Mouse (Mus musculus): ENCODE results near the gene Cyp1a2. TPM values are rescaled to one million over a fixed set of nuclear protein-coding genes. Genes with fewer than 3 reads are reported as not detected.

The Cyp1a2 gene
- not detected in 2 replicates for polyA plus RNA-seq (2014; fragmentation: Nextera tagmentation; extraction: Ambion mirVana)

DNA sequence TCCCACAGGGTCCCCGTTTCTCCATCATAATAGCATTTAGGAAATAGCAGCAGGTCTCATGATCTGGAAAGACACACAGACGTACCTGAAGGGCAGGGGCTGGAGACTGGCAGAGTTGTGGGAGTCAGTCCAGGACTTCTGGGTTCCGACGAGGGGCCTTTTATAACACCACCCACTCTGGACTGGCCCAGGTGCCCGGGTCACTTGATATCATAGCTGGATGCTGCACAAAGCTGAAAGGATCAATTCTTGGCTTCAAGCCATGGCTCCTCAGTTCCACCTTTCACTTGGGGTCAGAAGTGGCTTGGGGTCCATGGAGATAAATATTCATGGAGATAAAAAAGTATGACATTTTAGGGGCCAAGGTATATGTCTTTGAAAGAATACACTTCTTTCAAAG is at the start of gene Cyp1a2:
Gene Cyp1a2, minus strand, starts transcription at position 184 of the 400 bp plus-strand sequence.
- no peak within 1 kb of the TSS for H3K9ac ChIP-seq (ENCODE audit: low read length)
- no peaks in the 10 kb centered on the region for H3K4me1 ChIP-seq (ENCODE audit: control insufficient read depth in 2 of 2, insufficient read depth in 2 of 2, low read length in 2 of 2)
- H3K4me3 ChIP-seq (ENCODE audit: control insufficient read depth in 1 of 2, insufficient read depth in 1 of 2, low read depth in 1 of 2, low read length in 2 of 2), result no peak within 1 kb of the TSS
- no peaks in the 10 kb centered on the region for H3K36me3 ChIP-seq (ENCODE audit: control insufficient read depth, insufficient read depth, low read length)
- H3K27me3 ChIP-seq (ENCODE audit: control insufficient read depth, insufficient read depth, low read length), result no peaks in the 10 kb centered on the region
- no peak within 1 kb of the TSS for H3K27ac ChIP-seq (replicated peaks in 1 of 2; ENCODE audit: control insufficient read depth in 1 of 2, insufficient read depth in 1 of 2, low read depth in 2 of 2, low read length in 2 of 2)
- no peak within 1 kb of the TSS for H3K4me2 ChIP-seq (ENCODE audit: low read length)
- H3K9me3 ChIP-seq (ENCODE audit: control insufficient read depth, low read length), result no peaks in the 10 kb centered on the region
- WGBS, result 71% methylated on average over 5 of the region's 5 CpGs
- ATAC-seq (ENCODE audit: insufficient number of reproducible peaks, insufficient read depth, low FRiP score, low read depth), result no peak

DNA sequence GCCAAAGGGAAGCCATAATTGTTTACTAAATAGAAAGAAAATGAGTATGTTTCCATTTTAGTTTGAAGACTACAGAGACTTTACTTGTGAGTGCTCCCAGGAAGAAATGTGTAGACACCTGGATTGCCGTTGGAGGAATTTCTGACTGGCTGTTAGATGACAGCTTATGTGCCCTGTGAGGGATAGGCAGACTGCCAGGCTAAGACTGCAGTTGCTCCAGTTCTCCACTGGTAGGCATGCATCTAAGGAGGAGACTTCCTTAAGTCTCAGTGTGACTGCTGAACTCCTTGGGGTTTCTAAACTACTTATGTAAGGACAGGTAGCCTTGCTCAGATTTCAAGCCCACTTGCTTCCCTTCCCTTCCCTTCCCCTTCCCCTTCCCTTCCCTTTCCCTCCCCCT is 44.8 kb upstream of the Cyp1a2 start:
- no peak overlapping the region for H3K4me3 ChIP-seq (ENCODE audit: control insufficient read depth in 1 of 2, insufficient read depth in 1 of 2, low read depth in 1 of 2, low read length in 2 of 2)
- peaks cover 41% of the 10 kb centered on the region for H3K36me3 ChIP-seq (ENCODE audit: control insufficient read depth, insufficient read depth, low read length)
- H3K9ac ChIP-seq (ENCODE audit: low read length), result no peak overlapping the region
- WGBS, result 73% methylated on average over 1 of the region's 1 CpGs
- H3K27me3 ChIP-seq (ENCODE audit: control insufficient read depth, insufficient read depth, low read length), result no peaks in the 10 kb centered on the region
- peaks cover 0 to 10% of the 10 kb centered on the region in 2 experiments; a peak in 2 of 4 replicates for H3K4me1 ChIP-seq (ENCODE audit: control insufficient read depth in 2 of 2, insufficient read depth in 2 of 2, low read length in 2 of 2)
- H3K9me3 ChIP-seq (ENCODE audit: control insufficient read depth, low read length), result no peaks in the 10 kb centered on the region
- H3K4me2 ChIP-seq (ENCODE audit: low read length), result no peak overlapping the region
- no peak for ATAC-seq (ENCODE audit: insufficient number of reproducible peaks, insufficient read depth, low FRiP score, low read depth)
- H3K27ac ChIP-seq (replicated peaks in 1 of 2; ENCODE audit: control insufficient read depth in 1 of 2, insufficient read depth in 1 of 2, low read depth in 2 of 2, low read length in 2 of 2), result no peak overlapping the region

DNA sequence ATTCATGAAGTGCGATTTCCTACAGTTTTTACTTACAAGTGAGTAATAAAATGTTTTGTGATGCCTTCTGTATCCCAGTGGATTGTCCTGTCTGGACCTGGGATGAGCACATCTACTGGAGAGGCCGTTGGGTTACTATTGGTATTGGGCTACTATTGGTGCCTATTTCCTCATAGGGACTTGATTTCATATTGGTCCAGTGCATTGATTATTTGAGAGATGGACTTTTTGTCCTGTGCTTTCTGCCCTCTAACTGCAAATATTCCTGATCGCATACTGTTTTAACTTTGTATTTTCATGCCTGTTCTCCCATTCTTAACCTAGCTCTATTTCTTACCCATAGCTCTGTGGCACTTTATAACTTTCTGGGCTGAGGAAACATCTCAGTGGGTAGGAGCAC is 41.2 kb upstream of the Cyp1a2 start:
- Histone ChIP-seq H3K36me3 (ENCODE audit: control insufficient read depth, insufficient read depth, low read length) (peaks cover 55% of the 10 kb centered on the region), H3K27ac (replicated peaks in 1 of 2; ENCODE audit: control insufficient read depth in 1 of 2, insufficient read depth in 1 of 2, low read depth in 2 of 2, low read length in 2 of 2) (no peak overlapping the region), H3K4me1 (ENCODE audit: control insufficient read depth in 2 of 2, insufficient read depth in 2 of 2, low read length in 2 of 2) (peaks cover 0 to 11% of the 10 kb centered on the region in 2 experiments; a peak in 2 of 4 replicates), H3K9me3 (ENCODE audit: control insufficient read depth, low read length) (no peaks in the 10 kb centered on the region), H3K4me2 (ENCODE audit: low read length) (no peak overlapping the region), H3K27me3 (ENCODE audit: control insufficient read depth, insufficient read depth, low read length) (no peaks in the 10 kb centered on the region), H3K9ac (ENCODE audit: low read length) (no peak overlapping the region), H3K4me3 (ENCODE audit: control insufficient read depth in 1 of 2, insufficient read depth in 1 of 2, low read depth in 1 of 2, low read length in 2 of 2) (no peak overlapping the region)
- no peak for ATAC-seq (ENCODE audit: insufficient number of reproducible peaks, insufficient read depth, low FRiP score, low read depth)
- 92% methylated on average over 3 of the region's 3 CpGs for WGBS

DNA sequence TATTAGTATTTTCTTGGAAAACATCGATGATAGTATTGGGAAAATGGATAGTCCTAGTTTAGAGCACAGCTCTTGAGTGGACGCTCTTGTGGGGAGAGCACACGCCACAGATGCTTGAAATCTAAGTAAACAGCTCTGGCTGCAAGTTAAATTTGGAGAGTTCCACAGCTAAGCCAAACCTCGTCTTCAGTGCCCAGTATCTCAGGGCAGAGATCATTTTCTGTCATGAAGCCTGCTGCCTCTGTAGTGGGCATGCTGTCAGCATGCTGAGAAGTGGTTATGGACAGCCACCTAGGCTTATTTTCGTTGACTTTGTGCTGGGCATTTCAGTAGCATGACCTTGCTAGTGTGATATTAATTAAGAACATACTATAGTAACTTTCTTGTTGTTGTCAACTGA is 40.3 kb upstream of the Cyp1a2 start:
- Histone ChIP-seq H3K9ac (ENCODE audit: low read length) (no peak overlapping the region), H3K27ac (replicated peaks in 1 of 2; ENCODE audit: control insufficient read depth in 1 of 2, insufficient read depth in 1 of 2, low read depth in 2 of 2, low read length in 2 of 2) (peak overlapping the region in 1 of 2 experiments; percentile 20; a peak in 1 of 4 replicates), H3K4me2 (ENCODE audit: low read length) (no peak overlapping the region), H3K36me3 (ENCODE audit: control insufficient read depth, insufficient read depth, low read length) (peaks cover 52% of the 10 kb centered on the region), H3K27me3 (ENCODE audit: control insufficient read depth, insufficient read depth, low read length) (no peaks in the 10 kb centered on the region), H3K9me3 (ENCODE audit: control insufficient read depth, low read length) (no peaks in the 10 kb centered on the region), H3K4me1 (ENCODE audit: control insufficient read depth in 2 of 2, insufficient read depth in 2 of 2, low read length in 2 of 2) (peaks cover 0 to 11% of the 10 kb centered on the region in 2 experiments; a peak in 2 of 4 replicates), H3K4me3 (ENCODE audit: control insufficient read depth in 1 of 2, insufficient read depth in 1 of 2, low read depth in 1 of 2, low read length in 2 of 2) (no peak overlapping the region)
- 75% methylated on average over 5 of the region's 5 CpGs for WGBS
- ATAC-seq (ENCODE audit: insufficient number of reproducible peaks, insufficient read depth, low FRiP score, low read depth), result no peak

DNA sequence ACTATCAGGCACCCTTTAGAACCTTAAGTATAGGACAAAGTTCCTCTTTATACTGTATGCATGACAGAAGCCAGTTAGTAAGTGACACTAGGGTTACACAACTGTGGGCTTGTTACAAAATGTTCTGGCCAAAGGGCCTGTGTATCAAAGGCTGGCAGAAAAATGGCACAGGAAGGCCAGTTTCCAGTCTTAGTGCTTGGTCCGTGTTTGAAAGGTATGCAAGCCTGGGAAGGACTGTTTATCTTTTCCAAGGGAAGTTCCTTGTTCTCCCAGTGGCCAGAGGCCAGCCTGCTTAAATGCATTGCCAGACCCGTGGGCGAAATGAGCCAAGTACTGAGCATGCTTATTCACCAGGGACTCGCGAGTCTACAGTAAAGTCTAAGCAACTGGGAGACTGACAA is 39.8 kb upstream of the Cyp1a2 start:
- no peak overlapping the region for H3K4me2 ChIP-seq (ENCODE audit: low read length)
- no peak overlapping the region for H3K4me3 ChIP-seq (ENCODE audit: control insufficient read depth in 1 of 2, insufficient read depth in 1 of 2, low read depth in 1 of 2, low read length in 2 of 2)
- 46% methylated on average over 5 of the region's 5 CpGs for WGBS
- H3K27ac ChIP-seq (replicated peaks in 1 of 2; ENCODE audit: control insufficient read depth in 1 of 2, insufficient read depth in 1 of 2, low read depth in 2 of 2, low read length in 2 of 2), result peak overlapping the region; percentile 16 to 20; a peak in 1 of 4 replicates
- no peak overlapping the region for H3K9ac ChIP-seq (ENCODE audit: low read length)
- peaks cover 0 to 11% of the 10 kb centered on the region in 2 experiments; a peak in 2 of 4 replicates for H3K4me1 ChIP-seq (ENCODE audit: control insufficient read depth in 2 of 2, insufficient read depth in 2 of 2, low read length in 2 of 2)
- no peaks in the 10 kb centered on the region for H3K27me3 ChIP-seq (ENCODE audit: control insufficient read depth, insufficient read depth, low read length)
- H3K9me3 ChIP-seq (ENCODE audit: control insufficient read depth, low read length), result no peaks in the 10 kb centered on the region
- no peak for ATAC-seq (ENCODE audit: insufficient number of reproducible peaks, insufficient read depth, low FRiP score, low read depth)
- H3K36me3 ChIP-seq (ENCODE audit: control insufficient read depth, insufficient read depth, low read length), result peaks cover 56% of the 10 kb centered on the region

DNA sequence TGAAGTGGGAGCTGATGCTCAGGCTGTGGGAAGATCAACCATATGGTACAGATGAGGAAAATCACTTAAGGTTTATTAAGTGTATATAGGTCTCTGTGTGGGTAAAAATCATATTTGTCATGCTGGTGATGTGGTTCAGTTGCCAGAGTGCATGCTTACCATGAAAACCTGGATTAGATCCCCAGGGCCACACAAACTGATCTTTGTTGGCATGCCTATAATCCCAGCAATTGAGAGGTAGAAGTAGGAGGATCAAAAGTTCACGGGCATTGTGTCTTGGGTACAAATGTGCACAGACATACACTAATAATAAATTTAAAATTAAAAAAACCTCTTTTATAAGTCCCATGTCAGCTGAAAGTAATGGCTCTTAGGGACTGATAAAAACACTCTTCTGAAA is 38.9 kb upstream of the Cyp1a2 start:
- Histone ChIP-seq H3K9ac (ENCODE audit: low read length) (no peak overlapping the region), H3K27ac (replicated peaks in 1 of 2; ENCODE audit: control insufficient read depth in 1 of 2, insufficient read depth in 1 of 2, low read depth in 2 of 2, low read length in 2 of 2) (no peak overlapping the region), H3K27me3 (ENCODE audit: control insufficient read depth, insufficient read depth, low read length) (no peaks in the 10 kb centered on the region), H3K4me1 (ENCODE audit: control insufficient read depth in 2 of 2, insufficient read depth in 2 of 2, low read length in 2 of 2) (peaks cover 0 to 11% of the 10 kb centered on the region in 2 experiments; a peak in 2 of 4 replicates), H3K9me3 (ENCODE audit: control insufficient read depth, low read length) (no peaks in the 10 kb centered on the region), H3K4me3 (ENCODE audit: control insufficient read depth in 1 of 2, insufficient read depth in 1 of 2, low read depth in 1 of 2, low read length in 2 of 2) (no peak overlapping the region), H3K4me2 (ENCODE audit: low read length) (no peak overlapping the region), H3K36me3 (ENCODE audit: control insufficient read depth, insufficient read depth, low read length) (peaks cover 56% of the 10 kb centered on the region)
- no peak for ATAC-seq (ENCODE audit: insufficient number of reproducible peaks, insufficient read depth, low FRiP score, low read depth)
- WGBS, result 79% methylated on average over 1 of the region's 1 CpGs

DNA sequence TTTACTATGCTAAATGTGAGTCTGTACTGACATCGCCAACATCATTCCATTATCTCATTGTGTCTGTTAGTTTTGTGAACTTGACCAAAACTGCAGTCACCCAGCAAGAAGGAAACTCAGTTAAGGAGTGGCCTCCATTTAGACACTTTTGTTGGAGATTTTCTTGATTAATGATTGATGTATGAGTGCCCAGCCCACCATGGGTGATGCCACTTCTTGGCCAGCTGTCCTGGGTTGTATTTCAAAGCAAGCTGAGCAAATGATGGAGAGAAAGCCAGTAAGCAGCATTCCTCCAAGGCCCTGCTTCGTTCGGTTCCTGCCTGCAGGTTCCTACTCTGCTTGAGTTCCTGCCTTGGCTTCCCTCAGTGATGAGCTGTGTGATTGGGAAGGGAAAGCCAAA is 37.2 kb upstream of the Cyp1a2 start:
- ATAC-seq (ENCODE audit: insufficient number of reproducible peaks, insufficient read depth, low FRiP score, low read depth), result no peak
- H3K27me3 ChIP-seq (ENCODE audit: control insufficient read depth, insufficient read depth, low read length), result no peaks in the 10 kb centered on the region
- 92% methylated on average over 3 of the region's 3 CpGs for WGBS
- H3K4me3 ChIP-seq (ENCODE audit: control insufficient read depth in 1 of 2, insufficient read depth in 1 of 2, low read depth in 1 of 2, low read length in 2 of 2), result no peak overlapping the region
- H3K4me2 ChIP-seq (ENCODE audit: low read length), result no peak overlapping the region
- H3K4me1 ChIP-seq (ENCODE audit: control insufficient read depth in 2 of 2, insufficient read depth in 2 of 2, low read length in 2 of 2), result peaks cover 0 to 5% of the 10 kb centered on the region in 2 experiments; a peak in 1 of 4 replicates
- peaks cover 59% of the 10 kb centered on the region for H3K36me3 ChIP-seq (ENCODE audit: control insufficient read depth, insufficient read depth, low read length)
- H3K9ac ChIP-seq (ENCODE audit: low read length), result no peak overlapping the region
- H3K9me3 ChIP-seq (ENCODE audit: control insufficient read depth, low read length), result no peaks in the 10 kb centered on the region
- no peak overlapping the region for H3K27ac ChIP-seq (replicated peaks in 1 of 2; ENCODE audit: control insufficient read depth in 1 of 2, insufficient read depth in 1 of 2, low read depth in 2 of 2, low read length in 2 of 2)

DNA sequence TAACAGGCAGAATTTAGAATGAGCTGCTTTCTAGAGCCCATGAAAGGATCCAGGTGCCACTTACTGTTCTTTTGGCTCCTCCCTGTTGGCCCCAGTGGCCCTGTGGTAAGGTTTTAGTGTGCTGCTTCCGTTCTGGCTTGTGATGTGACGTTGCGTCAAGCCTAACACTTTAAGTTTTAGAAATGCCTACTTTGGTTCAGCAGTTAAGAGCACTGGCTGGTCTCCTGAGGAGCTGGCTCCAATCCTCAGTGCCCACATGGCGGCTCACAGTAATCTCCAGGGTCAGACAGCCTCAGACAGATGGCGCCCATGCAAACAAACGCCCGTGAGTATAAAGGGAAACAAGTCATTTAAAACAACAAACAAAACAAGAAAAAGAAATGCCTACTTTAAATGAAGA is 34.9 kb upstream of the Cyp1a2 start:
- H3K36me3 ChIP-seq (ENCODE audit: control insufficient read depth, insufficient read depth, low read length), result peaks cover 74% of the 10 kb centered on the region
- H3K27ac ChIP-seq (replicated peaks in 1 of 2; ENCODE audit: control insufficient read depth in 1 of 2, insufficient read depth in 1 of 2, low read depth in 2 of 2, low read length in 2 of 2), result no peak overlapping the region
- H3K9me3 ChIP-seq (ENCODE audit: control insufficient read depth, low read length), result no peaks in the 10 kb centered on the region
- no peak overlapping the region for H3K4me3 ChIP-seq (ENCODE audit: control insufficient read depth in 1 of 2, insufficient read depth in 1 of 2, low read depth in 1 of 2, low read length in 2 of 2)
- no peak overlapping the region for H3K9ac ChIP-seq (ENCODE audit: low read length)
- H3K4me2 ChIP-seq (ENCODE audit: low read length), result no peak overlapping the region
- ATAC-seq (ENCODE audit: insufficient number of reproducible peaks, insufficient read depth, low FRiP score, low read depth), result no peak
- 0 out of 4 replicates have a peak, but pooled peaks cover 0 to 3% of the 10 kb centered on the region in 2 experiments for H3K4me1 ChIP-seq (ENCODE audit: control insufficient read depth in 2 of 2, insufficient read depth in 2 of 2, low read length in 2 of 2)
- no peaks in the 10 kb centered on the region for H3K27me3 ChIP-seq (ENCODE audit: control insufficient read depth, insufficient read depth, low read length)
- 92% methylated on average over 7 of the region's 7 CpGs for WGBS
